Mouse (Mus musculus) CH12F3 (cell line): ENCODE data around the gene Rxylt1.

Experiments
- in situ Hi-C: fragments of 300-500 bp; cut with MboI; formaldehyde crosslinking; loops from 2 replicates; pipeline ENCODE4 v1.14.3; 2020; ENCODE audit warnings: low sequenced_read_pairs

Rxylt1 gene

DNA sequence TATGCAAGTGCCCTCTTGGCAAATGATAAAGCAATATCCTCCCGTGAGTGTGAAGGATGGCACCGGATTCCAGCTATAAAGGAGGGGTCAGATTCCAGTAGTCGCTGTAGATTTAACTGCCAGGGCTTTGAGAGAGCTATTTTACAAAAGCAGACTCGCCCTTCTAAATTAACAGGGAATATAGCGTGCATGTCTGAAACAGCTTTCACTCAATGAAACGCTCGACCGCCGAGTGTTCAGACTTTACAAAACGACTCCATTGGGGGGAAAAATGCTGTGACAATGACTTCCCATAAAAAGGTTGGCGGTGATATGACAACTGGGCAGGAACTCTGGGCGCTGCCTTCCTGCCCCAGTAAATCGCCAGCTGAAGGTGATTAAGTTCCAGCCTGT lies 50.7 kb downstream of the Rxylt1 start:
- in situ Hi-C loops, result no loop called here

- in situ Hi-C loops, result no loop called here
Observed at GRCm38 (mm10) chr10:122045946-122046345, 51.2 kb downstream of the Rxylt1 start.

DNA sequence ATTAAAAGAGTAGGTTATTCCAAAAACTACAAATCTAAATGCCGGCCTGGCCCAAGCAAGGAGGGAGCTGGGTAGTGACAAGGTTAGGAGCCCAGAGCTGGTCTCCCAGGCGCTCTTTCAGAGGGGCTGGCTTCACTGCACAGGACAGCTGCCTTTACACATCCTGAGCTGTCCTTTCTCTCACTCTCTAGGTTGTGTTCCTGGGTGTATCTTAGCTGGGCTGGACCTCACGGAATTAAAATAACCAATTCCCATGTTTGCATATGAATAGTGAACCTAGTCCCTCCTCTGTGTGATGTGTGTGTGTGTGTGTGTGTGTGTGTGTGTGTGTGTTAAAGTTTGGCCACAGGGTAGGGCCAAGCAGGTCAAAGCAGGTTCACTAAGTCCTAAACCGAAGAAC lies 52.2 kb downstream of the Rxylt1 start:
- in situ Hi-C loops, result no loop called here

- in situ Hi-C loops, result no loop called here
Observed at GRCm38 (mm10) chr10:122040372-122040771, 56.8 kb downstream of the Rxylt1 start.

DNA sequence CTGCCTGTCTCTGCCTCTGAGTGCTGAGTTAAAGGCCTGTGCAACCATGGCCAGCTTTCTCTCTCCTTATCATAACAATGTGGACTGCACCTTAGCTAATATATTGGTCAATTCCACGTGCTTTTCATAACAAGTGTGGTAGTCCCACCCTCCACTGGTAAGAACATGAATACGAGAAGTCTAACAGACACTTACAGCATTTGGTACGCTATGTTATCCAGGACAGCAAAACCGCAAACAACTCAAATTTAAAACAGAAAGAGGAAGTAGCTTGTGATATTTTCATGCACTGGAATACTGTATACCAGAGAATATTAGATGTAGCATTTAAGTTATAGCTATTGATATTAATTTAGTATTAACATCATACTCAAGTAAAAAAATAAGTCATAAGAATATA lies 57.6 kb downstream of the Rxylt1 start:
- in situ Hi-C loops, result no loop called here

DNA sequence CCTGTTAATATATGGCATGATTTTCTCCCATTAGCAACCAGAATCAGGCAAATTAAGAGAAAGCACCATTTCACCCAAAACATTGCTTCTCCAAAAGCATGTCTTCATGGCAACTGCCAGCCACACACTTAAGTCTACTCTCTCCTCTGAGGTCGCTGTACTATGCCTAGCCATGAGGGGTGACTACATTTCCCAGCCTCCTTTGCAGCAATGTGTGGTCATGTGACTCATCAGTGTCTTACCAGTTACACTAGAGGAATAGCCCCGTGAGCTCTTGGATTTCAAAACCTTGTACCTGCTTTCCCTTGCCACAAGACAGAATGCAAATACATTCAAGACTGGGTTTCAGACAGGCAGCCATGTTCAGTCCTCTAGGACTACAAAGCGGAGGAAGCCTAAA lies 58.6 kb downstream of the Rxylt1 start:
- in situ Hi-C loops, result no loop called here

GRCm38 (mm10) chr10:122033271-122033670 lies 63.9 kb downstream of the Rxylt1 start:
- in situ Hi-C loops, result no loop called here

- in situ Hi-C loops, result no loop called here
Observed at GRCm38 (mm10) chr10:122030420-122030819, 66.8 kb downstream of the Rxylt1 start.

DNA sequence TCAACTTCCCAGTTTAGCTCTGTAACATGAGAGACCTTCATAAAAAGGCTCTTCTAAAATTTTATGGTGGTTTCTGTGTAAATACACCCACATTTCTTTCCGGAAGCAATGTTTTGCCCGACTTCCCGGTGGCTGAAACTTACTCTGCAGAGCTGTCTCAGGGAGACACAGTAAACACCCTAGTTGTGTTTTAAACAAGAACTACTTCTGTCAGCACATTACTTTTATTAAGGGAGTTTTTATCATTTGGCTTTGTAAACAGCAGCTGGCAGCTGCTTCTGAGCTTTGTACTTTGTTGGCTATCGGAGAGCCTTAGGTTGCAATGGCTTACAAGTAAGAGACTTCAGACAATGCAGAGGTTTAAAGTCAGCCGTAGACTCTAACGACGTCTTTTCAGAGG lies 67.4 kb downstream of the Rxylt1 start:
- in situ Hi-C loops, result no loop called here
